Mouse (Mus musculus): ENCODE data around the gene Krtap28-10. TPM values are rescaled to one million over a fixed set of nuclear protein-coding genes. Genes with fewer than 3 reads are reported as not detected.

Krtap28-10 gene
- polyA plus RNA-seq (2016; fragmentation: Nextera tagmentation; extraction: Ambion mirVana), result not detected in 2 replicates

GRCm38 (mm10) chr1:83042380-83042779, at the start of gene Krtap28-10:
TSS of gene Krtap28-10 (minus strand) at chr1:83042480.
- H3K27ac ChIP-seq, result no peak within 1 kb of the TSS
- WGBS, result 95% methylated on average over 2 of the region's 2 CpGs
- no peak within 1 kb of the TSS for H3K4me3 ChIP-seq
- H3K4me2 ChIP-seq (replicated peaks), result no peak within 1 kb of the TSS
- no peaks in the 10 kb centered on the region for H3K36me3 ChIP-seq
- H3K9me3 ChIP-seq, result no peaks in the 10 kb centered on the region
- no peak within 1 kb of the TSS for H3K9ac ChIP-seq
- no peaks in the 10 kb centered on the region for H3K4me1 ChIP-seq
- ATAC-seq (ENCODE audit: low FRiP score, low read depth), result no peak
- H3K27me3 ChIP-seq (replicated peaks), result no peaks in the 10 kb centered on the region

- 66% methylated on average over 3 of the region's 3 CpGs for WGBS
- Histone ChIP-seq H3K27ac (no peak overlapping the region), H3K4me2 (replicated peaks) (no peak overlapping the region), H3K9me3 (no peaks in the 10 kb centered on the region), H3K4me1 (no peaks in the 10 kb centered on the region), H3K27me3 (replicated peaks) (no peaks in the 10 kb centered on the region), H3K9ac (no peak overlapping the region), H3K4me3 (no peak overlapping the region), H3K36me3 (no peaks in the 10 kb centered on the region)
- no peak for ATAC-seq (ENCODE audit: low FRiP score, low read depth)
Observed at GRCm38 (mm10) chr1:83091268-83091667, 49.0 kb upstream of the Krtap28-10 start.

- Histone ChIP-seq H3K4me1 (no peaks in the 10 kb centered on the region), H3K36me3 (no peaks in the 10 kb centered on the region), H3K27me3 (replicated peaks) (no peaks in the 10 kb centered on the region), H3K4me3 (no peak overlapping the region), H3K4me2 (replicated peaks) (no peak overlapping the region), H3K27ac (no peak overlapping the region), H3K9me3 (no peaks in the 10 kb centered on the region), H3K9ac (no peak overlapping the region)
- no peak for ATAC-seq (ENCODE audit: low FRiP score, low read depth)
- 91% methylated on average over 2 of the region's 2 CpGs for WGBS
Observed at GRCm38 (mm10) chr1:83084790-83085189, 42.5 kb upstream of the Krtap28-10 start.

- Histone ChIP-seq H3K9me3 (no peaks in the 10 kb centered on the region), H3K27me3 (replicated peaks) (no peaks in the 10 kb centered on the region), H3K27ac (no peak overlapping the region), H3K4me3 (no peak overlapping the region), H3K36me3 (no peaks in the 10 kb centered on the region), H3K4me1 (no peaks in the 10 kb centered on the region), H3K9ac (no peak overlapping the region), H3K4me2 (replicated peaks) (no peak overlapping the region)
- 82% methylated on average over 6 of the region's 6 CpGs for WGBS
- no peak for ATAC-seq (ENCODE audit: low FRiP score, low read depth)
Observed at GRCm38 (mm10) chr1:83077016-83077415, 34.7 kb upstream of the Krtap28-10 start.

GRCm38 (mm10) chr1:83076190-83076917, 34.1 kb upstream of the Krtap28-10 start:
- Histone ChIP-seq H3K4me1 (no peaks in the 10 kb centered on the region), H3K4me2 (replicated peaks) (peak overlapping the region; percentile 30), H3K4me3 (no peak overlapping the region), H3K9ac (no peak overlapping the region), H3K27ac (no peak overlapping the region), H3K9me3 (no peaks in the 10 kb centered on the region), H3K36me3 (no peaks in the 10 kb centered on the region), H3K27me3 (replicated peaks) (no peaks in the 10 kb centered on the region)
- WGBS, result 48% methylated on average over 11 of the region's 11 CpGs
- ATAC-seq (ENCODE audit: low FRiP score, low read depth), result peak; percentile 81; the same call in 1 of the 2 replicates

GRCm38 (mm10) chr1:83075526-83076189, 33.4 kb upstream of the Krtap28-10 start:
- peak overlapping the region; percentile 30 for H3K4me2 ChIP-seq (replicated peaks)
- H3K36me3 ChIP-seq, result no peaks in the 10 kb centered on the region
- no peak overlapping the region for H3K4me3 ChIP-seq
- H3K9ac ChIP-seq, result no peak overlapping the region
- no peak overlapping the region for H3K27ac ChIP-seq
- H3K4me1 ChIP-seq, result no peaks in the 10 kb centered on the region
- no peaks in the 10 kb centered on the region for H3K27me3 ChIP-seq (replicated peaks)
- peak; percentile 17; the same call in 1 of the 2 replicates for ATAC-seq (ENCODE audit: low FRiP score, low read depth)
- H3K9me3 ChIP-seq, result no peaks in the 10 kb centered on the region
- WGBS, result 41% methylated on average over 15 of the region's 15 CpGs

- 91% methylated on average over 10 of the region's 10 CpGs for WGBS
- no peak overlapping the region for H3K4me3 ChIP-seq
Observed at GRCm38 (mm10) chr1:83067205-83067604, 24.9 kb upstream of the Krtap28-10 start.

GRCm38 (mm10) chr1:83066577-83066976, 24.3 kb upstream of the Krtap28-10 start:
- Histone ChIP-seq H3K9ac (no peak overlapping the region), H3K27ac (no peak overlapping the region)
- ATAC-seq (ENCODE audit: low FRiP score, low read depth), result no peak

More at GRCm38 (mm10) chr1:83067205-83067604, 24.9 kb upstream of the Krtap28-10 start:
- Histone ChIP-seq H3K4me2 (replicated peaks) (no peak overlapping the region), H3K36me3 (no peaks in the 10 kb centered on the region), H3K27me3 (replicated peaks) (no peaks in the 10 kb centered on the region), H3K9ac (no peak overlapping the region), H3K9me3 (no peaks in the 10 kb centered on the region), H3K27ac (no peak overlapping the region), H3K4me1 (no peaks in the 10 kb centered on the region)
- ATAC-seq (ENCODE audit: low FRiP score, low read depth), result no peak

GRCm38 (mm10) chr1:83064851-83065250, 22.6 kb upstream of the Krtap28-10 start:
- H3K9me3 ChIP-seq, result no peaks in the 10 kb centered on the region
- ATAC-seq (ENCODE audit: low FRiP score, low read depth), result no peak
- H3K27me3 ChIP-seq (replicated peaks), result no peaks in the 10 kb centered on the region
- H3K4me1 ChIP-seq, result no peaks in the 10 kb centered on the region
- H3K4me3 ChIP-seq, result no peak overlapping the region
- no peaks in the 10 kb centered on the region for H3K36me3 ChIP-seq
- no peak overlapping the region for H3K27ac ChIP-seq
- H3K9ac ChIP-seq, result no peak overlapping the region
- H3K4me2 ChIP-seq (replicated peaks), result no peak overlapping the region
- 29% methylated on average over 3 of the region's 3 CpGs for WGBS

More at GRCm38 (mm10) chr1:83066577-83066976, 24.3 kb upstream of the Krtap28-10 start:
- H3K4me1 ChIP-seq, result no peaks in the 10 kb centered on the region
- no peaks in the 10 kb centered on the region for H3K9me3 ChIP-seq
- H3K4me3 ChIP-seq, result no peak overlapping the region
- 90% methylated on average over 4 of the region's 4 CpGs for WGBS
- H3K36me3 ChIP-seq, result no peaks in the 10 kb centered on the region
- no peak overlapping the region for H3K4me2 ChIP-seq (replicated peaks)
- H3K27me3 ChIP-seq (replicated peaks), result no peaks in the 10 kb centered on the region

- Histone ChIP-seq H3K36me3 (no peaks in the 10 kb centered on the region), H3K27me3 (replicated peaks) (no peaks in the 10 kb centered on the region), H3K4me3 (no peak within 1 kb of the TSS), H3K9ac (no peak within 1 kb of the TSS), H3K9me3 (no peaks in the 10 kb centered on the region), H3K4me2 (replicated peaks) (no peak within 1 kb of the TSS), H3K4me1 (no peaks in the 10 kb centered on the region), H3K27ac (no peak within 1 kb of the TSS)
- 91% methylated on average over 4 of the region's 4 CpGs for WGBS
- no peak for ATAC-seq (ENCODE audit: low FRiP score, low read depth)
Observed at GRCm38 (mm10) chr1:83060643-83061042, 18.4 kb upstream of the Krtap28-10 start, which contains the start of gene Krtap28-13. TSS of gene Krtap28-13 (plus strand) at chr1:83060930.

GRCm38 (mm10) chr1:83059278-83059677, 17.0 kb upstream of the Krtap28-10 start, which contains the start of gene A030005K14Rik:
TSS of gene A030005K14Rik (minus strand) at chr1:83059378.
- 90% methylated on average over 9 of the region's 9 CpGs for whole genome bisulfite sequencing
- Histone ChIP-seq H3K27me3 (replicated peaks) (no peaks in the 10 kb centered on the region), H3K4me1 (no peaks in the 10 kb centered on the region), H3K9me3 (no peaks in the 10 kb centered on the region), H3K4me3 (no peak within 1 kb of the TSS), H3K27ac (no peak within 1 kb of the TSS), H3K9ac (no peak within 1 kb of the TSS), H3K36me3 (no peaks in the 10 kb centered on the region), H3K4me2 (replicated peaks) (no peak within 1 kb of the TSS)
- no peak for ATAC-seq (ENCODE audit: low FRiP score, low read depth)

- H3K9me3 ChIP-seq, result no peaks in the 10 kb centered on the region
- WGBS, result 69% methylated on average over 1 of the region's 1 CpGs
- no peak overlapping the region for H3K27ac ChIP-seq
- H3K27me3 ChIP-seq (replicated peaks), result no peaks in the 10 kb centered on the region
- no peaks in the 10 kb centered on the region for H3K36me3 ChIP-seq
- H3K4me3 ChIP-seq, result no peak overlapping the region
- H3K9ac ChIP-seq, result no peak overlapping the region
- no peaks in the 10 kb centered on the region for H3K4me1 ChIP-seq
- H3K4me2 ChIP-seq (replicated peaks), result no peak overlapping the region
- no peak for ATAC-seq (ENCODE audit: low FRiP score, low read depth)
Observed at GRCm38 (mm10) chr1:83058481-83058880, 16.2 kb upstream of the Krtap28-10 start.
